Mouse (Mus musculus): ENCODE data around the gene Lsm6. TPM values are rescaled to one million over a fixed set of nuclear protein-coding genes. Genes with fewer than 3 reads are reported as not detected.

Gene Lsm6
- polyA plus RNA-seq, 1 experiment from 2014 or later: 100.0 TPM

GRCm38 (mm10) chr8:78798671-78799070, 22.3 kb downstream of the Lsm6 start:
- Histone ChIP-seq H3K4me2 (replicated peaks; ENCODE audit: low read depth) (no peak overlapping the region), H3K9me3 (ENCODE audit: control insufficient read depth) (no peaks in the 10 kb centered on the region), H3K27ac (ENCODE audit: low read depth, low read length) (no peak overlapping the region), H3K4me3 (ENCODE audit: low read depth, low read length) (no peak overlapping the region), H3K36me3 (ENCODE audit: control insufficient read depth, insufficient read depth) (no peaks in the 10 kb centered on the region; the same call in 1 of the 2 replicates), H3K4me1 (replicated peaks; ENCODE audit: control insufficient read depth, insufficient read depth, low read length) (no peaks in the 10 kb centered on the region), H3K27me3 (replicated peaks; ENCODE audit: control insufficient read depth, insufficient read depth, low read length) (no peaks in the 10 kb centered on the region), H3K9ac (ENCODE audit: low read depth, low read length) (no peak overlapping the region)
- TF ChIP-seq CTCF (IDR thresholded peaks at IDR 0.05; ENCODE audit: low read depth): no peak
- WGBS: 74% methylated on average over 3 of the region's 3 CpGs
- ATAC-seq: no peak

- H3K36me3 ChIP-seq (ENCODE audit: control insufficient read depth, insufficient read depth): no peaks in the 10 kb centered on the region; the same call in 1 of the 2 replicates
- no peak overlapping the region for H3K4me2 ChIP-seq (replicated peaks; ENCODE audit: low read depth)
- H3K4me3 ChIP-seq (ENCODE audit: low read depth, low read length): no peak overlapping the region
- no peak overlapping the region for H3K9ac ChIP-seq (ENCODE audit: low read depth, low read length)
- no peak for TF ChIP-seq CTCF (IDR thresholded peaks at IDR 0.05; ENCODE audit: low read depth)
- no peaks in the 10 kb centered on the region for H3K4me1 ChIP-seq (replicated peaks; ENCODE audit: control insufficient read depth, insufficient read depth, low read length)
- no peaks in the 10 kb centered on the region for H3K9me3 ChIP-seq (ENCODE audit: control insufficient read depth)
- H3K27me3 ChIP-seq (replicated peaks; ENCODE audit: control insufficient read depth, insufficient read depth, low read length): no peaks in the 10 kb centered on the region
- no peak for ATAC-seq
- 85% methylated on average over 7 of the region's 7 CpGs for WGBS
- H3K27ac ChIP-seq (ENCODE audit: low read depth, low read length): no peak overlapping the region
These were observed 23.0 kb downstream of the Lsm6 start for GRCm38 (mm10) chr8:78797985-78798384.

- ATAC-seq: no peak
- WGBS: 66% methylated on average over 4 of the region's 4 CpGs
- no peak for TF ChIP-seq CTCF (IDR thresholded peaks at IDR 0.05; ENCODE audit: low read depth)
These were observed 27.7 kb downstream of the Lsm6 start for GRCm38 (mm10) chr8:78793231-78793630.

GRCm38 (mm10) chr8:78776816-78777215, 44.1 kb downstream of the Lsm6 start:
- Histone ChIP-seq H3K36me3 (ENCODE audit: control insufficient read depth, insufficient read depth) (no peaks in the 10 kb centered on the region), H3K4me2 (replicated peaks; ENCODE audit: low read depth) (no peak overlapping the region), H3K9ac (ENCODE audit: low read depth, low read length) (no peak overlapping the region), H3K27me3 (replicated peaks; ENCODE audit: control insufficient read depth, insufficient read depth, low read length) (no peaks in the 10 kb centered on the region), H3K4me1 (replicated peaks; ENCODE audit: control insufficient read depth, insufficient read depth, low read length) (no peaks in the 10 kb centered on the region), H3K9me3 (ENCODE audit: control insufficient read depth) (no peaks in the 10 kb centered on the region), H3K27ac (ENCODE audit: low read depth, low read length) (no peak overlapping the region), H3K4me3 (ENCODE audit: low read depth, low read length) (no peak overlapping the region)
- no peak for ATAC-seq
- no peak for TF ChIP-seq CTCF (IDR thresholded peaks at IDR 0.05; ENCODE audit: low read depth)
- 83% methylated on average over 9 of the region's 9 CpGs for WGBS

More at GRCm38 (mm10) chr8:78793231-78793630, 27.7 kb downstream of the Lsm6 start:
- Histone ChIP-seq H3K36me3 (ENCODE audit: control insufficient read depth, insufficient read depth) (no peaks in the 10 kb centered on the region), H3K4me1 (replicated peaks; ENCODE audit: control insufficient read depth, insufficient read depth, low read length) (no peaks in the 10 kb centered on the region), H3K9ac (ENCODE audit: low read depth, low read length) (no peak overlapping the region), H3K4me3 (ENCODE audit: low read depth, low read length) (no peak overlapping the region), H3K27me3 (replicated peaks; ENCODE audit: control insufficient read depth, insufficient read depth, low read length) (no peaks in the 10 kb centered on the region), H3K9me3 (ENCODE audit: control insufficient read depth) (no peaks in the 10 kb centered on the region), H3K27ac (ENCODE audit: low read depth, low read length) (no peak overlapping the region), H3K4me2 (replicated peaks; ENCODE audit: low read depth) (no peak overlapping the region)

GRCm38 (mm10) chr8:78771256-78771655, 49.7 kb downstream of the Lsm6 start:
- 54% methylated on average over 7 of the region's 7 CpGs for WGBS

GRCm38 (mm10) chr8:78770584-78770983, 50.4 kb downstream of the Lsm6 start:
- Histone ChIP-seq H3K27me3 (replicated peaks; ENCODE audit: control insufficient read depth, insufficient read depth, low read length) (no peaks in the 10 kb centered on the region), H3K4me1 (replicated peaks; ENCODE audit: control insufficient read depth, insufficient read depth, low read length) (no peaks in the 10 kb centered on the region), H3K27ac (ENCODE audit: low read depth, low read length) (no peak overlapping the region), H3K36me3 (ENCODE audit: control insufficient read depth, insufficient read depth) (no peaks in the 10 kb centered on the region), H3K9me3 (ENCODE audit: control insufficient read depth) (no peaks in the 10 kb centered on the region), H3K4me3 (ENCODE audit: low read depth, low read length) (no peak overlapping the region), H3K9ac (ENCODE audit: low read depth, low read length) (no peak overlapping the region), H3K4me2 (replicated peaks; ENCODE audit: low read depth) (no peak overlapping the region)
- ATAC-seq: no peak
- WGBS: 93% methylated on average over 3 of the region's 3 CpGs
- TF ChIP-seq CTCF (IDR thresholded peaks at IDR 0.05; ENCODE audit: low read depth): no peak

More at GRCm38 (mm10) chr8:78771256-78771655, 49.7 kb downstream of the Lsm6 start:
- no peaks in the 10 kb centered on the region for H3K27me3 ChIP-seq (replicated peaks; ENCODE audit: control insufficient read depth, insufficient read depth, low read length)
- H3K9ac ChIP-seq (ENCODE audit: low read depth, low read length): no peak overlapping the region
- no peak overlapping the region for H3K4me2 ChIP-seq (replicated peaks; ENCODE audit: low read depth)
- H3K9me3 ChIP-seq (ENCODE audit: control insufficient read depth): no peaks in the 10 kb centered on the region
- no peak for ATAC-seq
- no peak for TF ChIP-seq CTCF (IDR thresholded peaks at IDR 0.05; ENCODE audit: low read depth)
- no peaks in the 10 kb centered on the region for H3K4me1 ChIP-seq (replicated peaks; ENCODE audit: control insufficient read depth, insufficient read depth, low read length)
- H3K4me3 ChIP-seq (ENCODE audit: low read depth, low read length): no peak overlapping the region
- H3K27ac ChIP-seq (ENCODE audit: low read depth, low read length): no peak overlapping the region
- H3K36me3 ChIP-seq (ENCODE audit: control insufficient read depth, insufficient read depth): no peaks in the 10 kb centered on the region

- 70% methylated on average over 1 of the region's 1 CpGs for WGBS
- no peak overlapping the region for H3K9ac ChIP-seq (ENCODE audit: low read depth, low read length)
- H3K4me2 ChIP-seq (replicated peaks; ENCODE audit: low read depth): no peak overlapping the region
- no peaks in the 10 kb centered on the region for H3K9me3 ChIP-seq (ENCODE audit: control insufficient read depth)
- H3K27ac ChIP-seq (ENCODE audit: low read depth, low read length): no peak overlapping the region
- no peak overlapping the region for H3K4me3 ChIP-seq (ENCODE audit: low read depth, low read length)
- H3K4me1 ChIP-seq (replicated peaks; ENCODE audit: control insufficient read depth, insufficient read depth, low read length): no peaks in the 10 kb centered on the region
- no peaks in the 10 kb centered on the region for H3K27me3 ChIP-seq (replicated peaks; ENCODE audit: control insufficient read depth, insufficient read depth, low read length)
- ATAC-seq: no peak
- no peaks in the 10 kb centered on the region for H3K36me3 ChIP-seq (ENCODE audit: control insufficient read depth, insufficient read depth)
- no peak for TF ChIP-seq CTCF (IDR thresholded peaks at IDR 0.05; ENCODE audit: low read depth)
These were observed 55.4 kb downstream of the Lsm6 start for GRCm38 (mm10) chr8:78765556-78765955.
